Mouse (Mus musculus) embryonic facial prominence, embryonic 10.5 days (tissue): ENCODE measurements around the gene Dennd6b. TPM values are rescaled to one million over a fixed set of nuclear protein-coding genes. Genes with fewer than 3 reads are reported as not detected.

Source experiments
- DNase-seq: peaks from one replicate; pipeline ENCODE4 v3.0.0-alpha.2; 2017; ENCODE audit warnings: low spot score
- H3K27ac ChIP-seq: fragments of 300-500 bp; sonication (generic); replicated peaks from 2 replicates; pipeline ENCODE4 v1.5.1; 2016; ENCODE audit warnings: mild to moderate bottlenecking
- H3K27me3 ChIP-seq: fragments of 300-500 bp; sonication (generic); replicated peaks from 2 replicates; pipeline ENCODE4 v1.6.1; 2016; ENCODE audit warnings: low read depth, mild to moderate bottlenecking; ENCODE audit not compliant: poor library complexity, severe bottlenecking
- H3K36me3 ChIP-seq: fragments of 300-500 bp; sonication (generic); replicated peaks from 2 replicates; pipeline ENCODE4 v1.6.1; 2016; ENCODE audit warnings: mild to moderate bottlenecking, moderate library complexity
- H3K4me1 ChIP-seq: fragments of 300-500 bp; sonication (generic); 2 replicates; pipeline ENCODE4 v1.6.1; 2016
- H3K4me3 ChIP-seq: fragments of 300-500 bp; sonication (generic); 2 replicates; pipeline ENCODE4 v1.5.1; 2016; ENCODE audit warnings: mild to moderate bottlenecking, moderate library complexity
- H3K9me3 ChIP-seq: fragments of 300-500 bp; sonication (generic); 2 replicates; pipeline ENCODE4 v1.6.1; 2016; ENCODE audit warnings: mild to moderate bottlenecking
- WGBS: fragments of 180-500 bp; shearing (Covaris S2); methylation state at CpG from one replicate; pipeline ENCODE4 v1.1.7; 2016; 5-methylcytosine and 5-hydroxymethylcytosine counted together
- polyA plus RNA-seq: library from polyadenylated mRNA; unstranded; fragments of >200 nt; fragmentation: Nextera tagmentation; extraction: Ambion mirVana; gene quantifications from 2 replicates; pipeline ENCODE4 v1.2.1, GENCODE M21; 2016

Gene Dennd6b
- polyA plus RNA-seq, 1 experiment from 2014 or later = 26.1 TPM

DNA sequence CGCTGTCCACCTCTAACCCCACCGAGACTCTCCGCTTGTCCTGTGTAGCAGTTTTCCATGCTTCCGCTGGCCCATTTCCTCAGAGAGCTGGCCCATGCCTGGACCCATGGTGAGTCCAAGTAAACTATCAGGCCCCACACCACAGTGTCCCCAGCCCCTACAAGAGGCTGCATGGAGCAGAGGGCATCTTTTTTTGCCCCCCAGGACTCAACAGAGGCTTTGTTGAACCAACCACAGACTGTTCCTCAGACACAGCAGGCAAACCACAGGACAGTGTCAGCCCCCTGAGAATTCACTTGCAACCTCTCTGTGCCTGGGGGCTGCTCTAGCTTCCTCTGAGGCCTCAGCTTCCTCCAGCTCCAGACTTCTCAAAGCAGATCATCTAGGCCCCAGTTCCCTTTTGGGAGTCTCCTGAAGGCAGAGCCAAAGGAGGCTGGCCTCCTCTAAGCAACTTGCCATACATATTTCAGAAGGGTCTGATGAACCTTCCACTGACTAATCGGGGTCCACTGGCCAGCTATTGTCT lies 24.7 kb downstream of the Dennd6b start:
- H3K27me3 ChIP-seq = no peaks in the 10 kb centered on the region
- peaks cover 58% of the 10 kb centered on the region for H3K36me3 ChIP-seq
- no peak for DNase-seq
- H3K9me3 ChIP-seq = no peaks in the 10 kb centered on the region
- H3K4me3 ChIP-seq = no peak overlapping the region
- H3K27ac ChIP-seq = peak overlapping the region; percentile 35
- H3K4me1 ChIP-seq = peaks cover 79% of the 10 kb centered on the region
- 85% methylated on average over 5 of the region's 5 CpGs for WGBS

DNA sequence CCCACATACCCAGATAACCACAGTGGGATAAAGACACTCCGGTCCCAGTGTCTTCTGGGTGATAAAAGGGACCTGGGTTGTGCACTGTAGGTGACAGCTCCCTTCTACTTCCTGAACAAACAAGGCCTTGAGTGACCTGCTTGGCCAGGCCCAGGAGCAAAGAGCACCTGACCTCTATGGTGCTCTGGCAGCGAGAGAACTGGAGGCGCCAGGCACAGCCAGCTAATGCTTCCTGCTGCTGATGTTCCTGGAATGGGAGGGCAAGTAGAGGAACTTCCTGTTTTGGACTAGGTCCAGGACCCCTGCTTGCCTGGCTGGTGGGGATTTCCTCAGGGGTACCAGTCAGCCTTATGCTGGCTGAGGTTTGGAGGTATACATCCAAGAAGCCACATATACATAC lies 26.2 kb downstream of the Dennd6b start:
- H3K4me3 ChIP-seq = peak overlapping the region; percentile 31; the same call in 1 of the 2 replicates
- peak overlapping the region; percentile 72 for H3K27ac ChIP-seq
- H3K4me1 ChIP-seq = peaks cover 65% of the 10 kb centered on the region
- H3K27me3 ChIP-seq = no peaks in the 10 kb centered on the region
- H3K9me3 ChIP-seq = no peaks in the 10 kb centered on the region
- H3K36me3 ChIP-seq = peaks cover 67% of the 10 kb centered on the region
- no peak for DNase-seq
- WGBS = 65% methylated on average over 3 of the region's 3 CpGs

DNA sequence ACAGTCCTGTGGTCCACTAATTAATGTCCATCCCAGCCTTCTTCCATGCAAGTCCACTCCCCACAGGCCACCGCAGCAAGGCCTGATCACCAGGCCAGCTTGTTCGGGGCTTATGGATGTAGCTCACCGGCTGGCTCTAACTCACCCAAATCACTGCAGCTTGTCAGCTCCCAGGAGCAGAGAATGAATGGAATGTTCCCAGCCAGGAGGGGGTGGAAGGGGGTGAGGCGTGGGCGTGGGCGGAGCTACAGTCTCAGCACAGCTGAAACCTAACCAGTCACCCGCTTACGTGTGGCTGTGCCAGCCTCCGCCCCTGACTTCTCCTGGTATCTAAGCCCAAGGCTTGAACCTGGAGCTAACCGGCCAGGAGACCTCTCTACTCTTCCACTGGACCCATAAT lies 26.9 kb downstream of the Dennd6b start:
- Histone ChIP-seq H3K4me3 (peak overlapping the region; percentile 31), H3K4me1 (peaks cover 59% of the 10 kb centered on the region), H3K27ac (peak overlapping the region; percentile 72), H3K27me3 (no peaks in the 10 kb centered on the region), H3K36me3 (peaks cover 74% of the 10 kb centered on the region), H3K9me3 (no peaks in the 10 kb centered on the region)
- DNase-seq = peak; percentile 88
- WGBS = 6% methylated on average over 10 of the region's 10 CpGs

DNA sequence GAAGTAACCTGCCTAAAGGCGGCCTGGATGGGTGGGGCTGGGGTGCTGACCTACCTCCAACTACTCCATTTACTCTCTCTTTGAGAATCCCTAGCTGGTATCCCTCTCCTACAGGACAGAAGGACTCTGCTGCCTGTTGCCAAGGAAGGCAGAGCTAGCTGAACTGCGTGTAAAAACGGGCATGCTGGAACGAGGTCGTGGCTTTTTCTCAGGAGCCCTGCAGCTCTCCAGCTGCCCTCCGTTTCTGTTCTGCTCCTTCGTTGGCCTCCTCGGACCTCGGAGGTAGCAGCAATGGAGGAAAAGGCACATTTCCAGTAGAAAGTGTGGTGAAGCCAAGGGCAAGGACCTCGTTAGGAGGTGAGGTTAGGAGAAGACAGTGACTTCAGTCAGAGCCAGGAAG lies 27.4 kb downstream of the Dennd6b start:
- Histone ChIP-seq H3K9me3 (no peaks in the 10 kb centered on the region), H3K27ac (peak overlapping the region; percentile 72), H3K4me3 (peak overlapping the region; percentile 31; the same call in 1 of the 2 replicates)

DNA sequence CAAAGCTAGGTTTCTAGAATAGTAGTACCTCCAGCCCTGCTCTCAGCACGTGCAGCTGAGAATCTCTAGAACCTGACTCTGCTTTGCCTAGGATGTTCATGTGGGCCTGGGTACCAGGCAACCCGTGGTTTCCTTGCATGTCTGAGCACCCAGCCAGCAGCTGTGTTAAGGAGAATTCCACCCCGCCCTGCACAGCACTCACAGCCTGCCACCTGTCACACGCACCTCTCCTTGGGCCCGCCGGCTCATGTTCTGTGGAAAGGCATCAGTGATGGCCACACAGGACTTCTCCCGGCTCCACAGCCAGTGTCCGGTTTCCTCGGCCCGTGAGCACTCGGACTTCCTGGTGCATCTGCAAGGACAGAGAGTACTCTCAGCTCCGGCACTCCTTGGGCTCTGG lies 30.8 kb downstream of the Dennd6b start:
- Histone ChIP-seq H3K36me3 (peaks cover 100% of the 10 kb centered on the region), H3K4me3 (no peak overlapping the region), H3K9me3 (no peaks in the 10 kb centered on the region), H3K27ac (no peak overlapping the region), H3K4me1 (peaks cover 27% of the 10 kb centered on the region), H3K27me3 (no peaks in the 10 kb centered on the region)
- DNase-seq = no peak
- WGBS = 93% methylated on average over 12 of the region's 12 CpGs

More for the DNA sequence above, 27.4 kb downstream of the Dennd6b start:
- DNase-seq = no peak
- Histone ChIP-seq H3K4me1 (peaks cover 53% of the 10 kb centered on the region), H3K27me3 (no peaks in the 10 kb centered on the region), H3K36me3 (peaks cover 79% of the 10 kb centered on the region)
- WGBS = 59% methylated on average over 10 of the region's 10 CpGs

DNA sequence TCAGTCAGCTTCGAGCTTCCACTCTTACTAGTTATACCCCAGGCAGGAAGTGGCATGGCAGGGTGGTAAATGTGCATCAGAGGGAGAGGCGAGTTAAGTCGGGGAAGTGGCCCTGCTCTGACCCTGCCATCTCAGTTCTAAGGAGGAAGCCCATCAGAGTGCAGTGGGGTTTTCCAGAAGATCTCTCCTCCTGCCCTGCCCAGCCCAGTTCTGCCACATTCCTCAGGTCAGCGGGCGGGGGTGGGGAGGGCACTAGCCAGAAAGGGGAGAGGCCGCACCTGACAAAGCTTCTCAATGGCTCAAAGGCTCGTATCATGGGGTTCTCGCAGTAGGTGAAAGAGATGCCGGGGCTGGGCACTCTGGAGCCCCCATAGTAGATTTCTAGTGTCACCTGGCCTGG lies 34.9 kb downstream of the Dennd6b start:
- H3K4me1 ChIP-seq = peaks cover 8% of the 10 kb centered on the region; the same call in 1 of the 2 replicates
- no peak overlapping the region for H3K27ac ChIP-seq
- WGBS = 83% methylated on average over 9 of the region's 9 CpGs
- 0 out of 2 replicates have a peak overlapping the region, but pooled peaks have one; percentile 5 for H3K4me3 ChIP-seq
- H3K9me3 ChIP-seq = no peaks in the 10 kb centered on the region
- H3K27me3 ChIP-seq = no peaks in the 10 kb centered on the region
- DNase-seq = peak; percentile 36
- peaks cover 100% of the 10 kb centered on the region for H3K36me3 ChIP-seq

DNA sequence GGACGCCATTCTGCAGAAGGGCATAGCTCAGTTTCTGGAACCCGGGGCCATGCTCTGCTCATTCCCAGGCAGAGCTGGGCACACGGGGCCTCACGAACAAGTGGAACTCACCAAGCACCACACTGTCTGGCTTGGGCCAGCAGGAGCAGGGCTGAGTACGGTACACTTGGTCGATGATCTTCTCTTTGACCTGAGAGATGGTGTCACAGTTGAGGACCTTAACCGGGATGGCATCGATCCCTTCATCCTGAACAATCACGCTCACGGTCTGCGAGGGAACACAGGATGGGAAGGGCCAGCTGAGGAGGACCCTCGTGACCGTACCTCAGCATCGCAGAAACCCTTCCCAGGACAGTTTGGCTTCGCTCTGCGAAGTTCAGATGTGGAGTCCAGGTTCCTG lies 37.8 kb downstream of the Dennd6b start:
- DNase-seq = no peak
- 94% methylated on average over 16 of the region's 16 CpGs for WGBS
- H3K36me3 ChIP-seq = peaks cover 100% of the 10 kb centered on the region

DNA sequence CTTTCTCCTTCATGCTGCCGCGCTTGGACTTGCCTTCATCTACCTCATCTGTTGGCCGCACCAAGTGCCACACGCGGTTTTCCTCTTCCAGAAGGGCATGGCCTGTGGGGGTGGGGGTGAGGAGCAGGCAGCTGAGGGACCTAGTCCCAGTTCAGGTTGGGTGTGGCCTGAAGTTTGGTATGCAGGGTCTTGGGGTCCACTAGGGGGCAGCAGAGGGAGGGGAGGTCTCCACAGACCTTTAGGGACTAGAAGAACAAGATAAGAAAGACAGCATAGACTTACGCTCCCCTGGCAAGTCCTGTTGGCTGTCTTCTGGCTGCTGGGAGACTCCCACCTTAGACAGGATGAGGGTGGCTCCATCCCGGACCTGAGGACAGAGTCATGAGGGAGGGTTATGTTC lies 38.3 kb downstream of the Dennd6b start:
- WGBS = 68% methylated on average over 7 of the region's 7 CpGs
- H3K4me3 ChIP-seq = no peak overlapping the region
- no peaks in the 10 kb centered on the region for H3K9me3 ChIP-seq
- DNase-seq = peak; percentile 79
- peaks cover 98% of the 10 kb centered on the region for H3K36me3 ChIP-seq
- no peaks in the 10 kb centered on the region for H3K27me3 ChIP-seq
- H3K4me1 ChIP-seq = peaks cover 8% of the 10 kb centered on the region; the same call in 1 of the 2 replicates
- H3K27ac ChIP-seq = no peak overlapping the region

More for the DNA sequence above, 37.8 kb downstream of the Dennd6b start:
- Histone ChIP-seq H3K4me1 (peaks cover 8% of the 10 kb centered on the region; the same call in 1 of the 2 replicates), H3K4me3 (peak overlapping the region; percentile 11; the same call in 1 of the 2 replicates), H3K9me3 (no peaks in the 10 kb centered on the region), H3K27me3 (no peaks in the 10 kb centered on the region), H3K27ac (no peak overlapping the region)

DNA sequence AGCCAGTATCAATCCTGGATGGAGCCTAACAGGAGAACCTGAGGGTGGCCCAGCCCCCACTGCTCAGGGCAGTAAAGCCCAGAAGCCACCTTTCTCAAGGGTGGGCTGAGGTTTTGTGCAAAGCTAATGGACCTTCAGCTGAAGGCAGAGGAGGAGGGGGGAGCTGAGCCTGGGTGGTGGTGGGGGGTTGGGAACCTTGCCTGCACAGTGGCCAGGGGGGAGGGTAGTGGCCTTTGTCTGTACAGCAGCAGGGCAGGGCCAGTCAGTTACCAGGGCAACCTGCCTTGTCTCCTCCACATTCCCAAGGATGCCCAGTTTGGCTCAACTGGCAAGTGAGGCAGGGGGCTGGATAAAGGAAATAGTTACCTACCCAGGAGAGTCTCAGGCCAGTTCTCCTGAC lies 44.0 kb downstream of the Dennd6b start:
- peaks cover 31% of the 10 kb centered on the region for H3K27me3 ChIP-seq
- H3K9me3 ChIP-seq = no peaks in the 10 kb centered on the region
- peak overlapping the region; percentile 11; the same call in 1 of the 2 replicates for H3K4me3 ChIP-seq
- peaks cover 41% of the 10 kb centered on the region for H3K4me1 ChIP-seq
- DNase-seq = peak; percentile 62
- peak overlapping the region; percentile 74 for H3K27ac ChIP-seq
- peaks cover 44% of the 10 kb centered on the region for H3K36me3 ChIP-seq

DNA sequence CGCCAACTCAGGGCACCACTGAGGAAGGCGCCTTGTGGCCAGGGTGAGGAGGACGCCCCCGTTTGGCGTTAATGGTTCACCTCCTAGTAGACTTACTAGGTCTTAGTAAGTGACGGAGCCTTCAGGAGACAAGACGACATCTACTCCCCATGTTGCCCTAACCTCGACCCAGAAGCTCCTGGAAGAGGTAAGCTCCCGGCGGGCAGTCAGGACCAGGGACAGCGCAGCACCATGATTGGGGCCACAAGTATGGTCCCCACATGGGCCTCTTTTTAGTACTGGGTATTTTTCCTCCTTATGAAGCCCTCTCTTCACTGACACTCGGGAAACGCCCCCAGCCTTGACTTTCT lies 46.3 kb downstream of the Dennd6b start:
- 3% methylated on average over 13 of the region's 13 CpGs for WGBS
- H3K27me3 ChIP-seq = peaks cover 54% of the 10 kb centered on the region
- peaks cover 31% of the 10 kb centered on the region for H3K36me3 ChIP-seq
- H3K4me3 ChIP-seq = peak overlapping the region; percentile 83
- peaks cover 59% of the 10 kb centered on the region for H3K4me1 ChIP-seq
- no peaks in the 10 kb centered on the region for H3K9me3 ChIP-seq
- peak overlapping the region; percentile 88 for H3K27ac ChIP-seq
- peak; percentile 79 for DNase-seq

DNA sequence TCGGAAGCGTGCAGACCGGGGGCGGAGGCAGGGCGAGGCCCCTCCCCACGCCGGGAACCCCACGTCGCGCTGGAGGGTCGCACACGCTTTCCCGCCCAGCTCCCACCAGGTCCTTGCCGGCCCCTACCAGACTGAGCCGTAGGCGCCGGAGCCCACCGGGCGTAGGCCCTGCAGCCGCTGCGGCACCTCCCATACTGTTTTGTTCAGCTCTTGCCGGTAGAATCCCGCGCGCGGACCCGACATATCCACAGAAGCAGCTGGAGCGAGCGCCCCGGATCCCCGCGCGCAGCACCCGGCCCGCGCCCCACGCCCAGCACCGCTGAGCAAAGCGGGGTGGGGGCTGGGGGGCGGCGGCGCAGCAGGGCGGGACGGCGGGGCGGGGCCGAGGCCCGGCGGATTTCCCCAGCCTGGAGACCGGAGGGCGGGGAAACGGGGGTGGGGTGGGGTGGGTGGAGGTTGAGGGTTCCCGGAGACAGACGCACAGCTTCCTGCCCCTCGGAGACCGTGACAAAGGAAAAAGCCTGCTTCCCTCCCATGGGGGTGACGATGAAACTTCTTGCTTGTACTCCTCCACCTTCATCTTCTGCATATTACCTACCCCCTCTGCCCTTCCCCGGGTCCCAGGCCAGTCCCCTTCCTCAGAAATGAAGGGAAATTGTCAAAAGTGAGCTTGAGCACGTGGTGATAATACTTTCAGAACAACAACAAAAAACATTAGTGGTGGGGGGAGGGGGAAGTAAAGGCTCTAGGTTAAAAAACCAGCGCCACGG lies 46.8 kb downstream of the Dennd6b start, which contains the start of gene Mapk11:
Gene Mapk11, minus strand, starts transcription at position 358 of the 770 bp plus-strand sequence.
- H3K4me1 ChIP-seq = peaks cover 59% of the 10 kb centered on the region
- no peaks in the 10 kb centered on the region for H3K9me3 ChIP-seq
- peak; percentile 67 for DNase-seq
- H3K27ac ChIP-seq = peak within 1 kb of the TSS; percentile 88
- H3K36me3 ChIP-seq = peaks cover 31% of the 10 kb centered on the region
- H3K4me3 ChIP-seq = peak within 1 kb of the TSS; percentile 83
- peaks cover 60% of the 10 kb centered on the region for H3K27me3 ChIP-seq
- WGBS = under 1% methylated on average over 49 of the region's 61 CpGs

DNA sequence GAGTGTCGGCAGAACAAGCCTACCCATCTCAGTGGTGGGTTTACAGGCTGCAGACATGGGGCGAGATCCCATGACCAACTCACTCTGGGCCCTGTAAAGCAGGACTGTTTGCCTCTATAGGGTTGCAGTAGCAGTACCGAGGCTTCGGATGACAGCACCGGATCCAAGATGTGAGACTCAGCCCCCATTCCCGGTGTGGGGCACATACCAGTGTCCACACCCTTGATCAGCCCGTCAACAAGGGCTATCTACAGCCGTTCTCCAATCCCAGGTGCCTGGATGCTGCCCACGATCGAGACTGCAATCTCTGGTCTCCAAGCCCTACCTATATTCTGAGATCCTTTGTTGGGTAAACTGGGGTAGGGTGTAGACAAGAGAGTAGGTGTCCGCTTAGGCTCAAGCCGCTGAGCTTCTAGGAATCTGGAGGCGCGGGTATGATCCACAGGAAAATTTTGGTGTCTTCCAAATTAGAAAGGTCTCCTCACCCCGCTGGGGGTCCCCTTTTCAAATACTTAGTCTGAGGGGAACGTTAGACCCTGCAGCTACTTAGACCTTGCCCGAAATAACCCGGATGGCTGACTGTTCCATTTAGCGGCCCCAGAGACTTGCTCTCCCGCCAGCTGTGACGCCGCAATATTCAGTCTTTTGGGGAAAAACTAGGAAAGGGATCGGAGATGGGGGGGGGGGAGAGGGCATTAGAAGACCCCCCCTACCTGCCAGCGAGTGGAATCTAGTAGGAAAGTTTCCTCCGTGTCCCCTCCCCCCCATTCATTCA lies 47.6 kb downstream of the Dennd6b start:
- peak overlapping the region; percentile 83 for H3K4me3 ChIP-seq
- H3K27me3 ChIP-seq = peaks cover 68% of the 10 kb centered on the region
- 8% methylated on average over 25 of the region's 25 CpGs for WGBS
- DNase-seq = no peak
- peaks cover 59% of the 10 kb centered on the region for H3K4me1 ChIP-seq
- peak overlapping the region; percentile 88 for H3K27ac ChIP-seq
- no peaks in the 10 kb centered on the region for H3K9me3 ChIP-seq
- H3K36me3 ChIP-seq = peaks cover 30% of the 10 kb centered on the region
